Mouse (Mus musculus) midbrain, embryonic 11.5 days (tissue): ENCODE results near the gene Rbm14. TPM values are rescaled to one million over a fixed set of nuclear protein-coding genes. Genes with fewer than 3 reads are reported as not detected.
A peak's percentile ranks its signal among the peaks of the same experiment; 100 is the strongest.

Experiments used
- ATAC-seq: fragments of 200-750 bp; cut with Nextera tagmentation; 2 replicates; pipeline ENCODE4 v1.8.0; 2017; ENCODE audit warnings: moderate TSS enrichment, moderate library complexity; ENCODE audit not compliant: low FRiP score
- DNase-seq: peaks from one replicate; pipeline ENCODE4 v3.0.0; 2015; ENCODE audit warnings: low spot score; ENCODE audit errors: missing footprints
- H3K27ac ChIP-seq: fragments of 300-500 bp; sonication (generic); 2 replicates; pipeline ENCODE4 v1.5.1; 2014; ENCODE audit warnings: low read depth, low read length
- H3K27me3 ChIP-seq: fragments of 300-500 bp; sonication (generic); 2 replicates; pipeline ENCODE4 v1.6.1; 2014; ENCODE audit warnings: mild to moderate bottlenecking, low read length, moderate library complexity, mixed read lengths; ENCODE audit not compliant: control insufficient read depth, insufficient read depth
- H3K36me3 ChIP-seq: fragments of 300-500 bp; sonication (generic); 2 replicates; pipeline ENCODE4 v1.6.1; 2014; ENCODE audit warnings: mild to moderate bottlenecking, low read length, moderate library complexity, mixed read lengths; ENCODE audit not compliant: control insufficient read depth, insufficient read depth
- H3K4me1 ChIP-seq: fragments of 300-500 bp; sonication (generic); 2 replicates; pipeline ENCODE4 v1.6.1; 2014; ENCODE audit warnings: low read length; ENCODE audit not compliant: control insufficient read depth, insufficient read depth
- H3K4me2 ChIP-seq: fragments of 300-500 bp; sonication (generic); 2 replicates; pipeline ENCODE4 v1.6.1; 2014; ENCODE audit warnings: mild to moderate bottlenecking, moderate library complexity
- H3K4me3 ChIP-seq: fragments of 300-500 bp; sonication (generic); 2 replicates; pipeline ENCODE4 v1.5.1; 2014; ENCODE audit warnings: low read depth, low read length
- H3K9ac ChIP-seq: fragments of 300-500 bp; sonication (generic); 2 replicates; pipeline ENCODE4 v1.6.1; 2014; ENCODE audit warnings: low read length
- H3K9me3 ChIP-seq: fragments of 300-500 bp; sonication (generic); 2 replicates; pipeline ENCODE4 v1.6.1; 2016; ENCODE audit warnings: low read length; ENCODE audit not compliant: control insufficient read depth
- whole genome bisulfite sequencing: fragments of 180-500 bp; shearing (Covaris S2); extraction: QIAGEN DNeasy Blood & Tissue Kit; methylation state at CpG from one replicate; pipeline ENCODE4 v1.1.7; 2014; 5-methylcytosine and 5-hydroxymethylcytosine counted together
- polyA plus RNA-seq: library from polyadenylated mRNA; unstranded; fragments of >200 nt; fragmentation: Nextera tagmentation; extraction: Ambion mirVana; gene quantifications from 2 replicates; pipeline ENCODE4 v1.2.1, GENCODE M21; 2014

Rbm14 gene
- 108 and 113 TPM in 2 replicates for polyA plus RNA-seq

GRCm38 (mm10) chr19:4811063-4811908 lies at the start of gene Rbm14, which contains the start of gene Gm21992:
Gene Rbm14 (minus strand): TSS chr19:4811634.
Gene Gm21992 (minus strand): TSS chr19:4811612.
- WGBS = under 1% methylated on average over 83 of the region's 83 CpGs
- Histone ChIP-seq H3K9me3 (no peaks in the 10 kb centered on the region), H3K36me3 (no peaks in the 10 kb centered on the region), H3K27me3 (no peaks in the 10 kb centered on the region), H3K4me1 (peaks cover 17% of the 10 kb centered on the region), H3K9ac (peak within 1 kb of the TSS; percentile 86), H3K27ac (peak within 1 kb of the TSS; percentile 83), H3K4me2 (peak within 1 kb of the TSS; percentile 84), H3K4me3 (peak within 1 kb of the TSS; percentile 90)
- ATAC-seq (peak; percentile 98), DNase-seq (peak; percentile 99)

GRCm38 (mm10) chr19:4859081-4859480 lies 47.6 kb upstream of the Rbm14 start:
- no peaks in the 10 kb centered on the region for H3K27me3 ChIP-seq
- no peak overlapping the region for H3K27ac ChIP-seq
- H3K4me2 ChIP-seq = no peak overlapping the region
- no peaks in the 10 kb centered on the region for H3K9me3 ChIP-seq
- WGBS = 82% methylated on average over 6 of the region's 6 CpGs
- H3K4me1 ChIP-seq = peaks cover 6% of the 10 kb centered on the region; the same call in 1 of the 2 replicates
- no peak for ATAC-seq
- DNase-seq = peak; percentile 78
- peaks cover 2% of the 10 kb centered on the region; the same call in 1 of the 2 replicates for H3K36me3 ChIP-seq
- H3K9ac ChIP-seq = no peak overlapping the region
- no peak overlapping the region for H3K4me3 ChIP-seq

- Histone ChIP-seq H3K9ac (no peak overlapping the region), H3K4me1 (peaks cover 6% of the 10 kb centered on the region; the same call in 1 of the 2 replicates), H3K9me3 (no peaks in the 10 kb centered on the region), H3K36me3 (peaks cover 2% of the 10 kb centered on the region; the same call in 1 of the 2 replicates), H3K27ac (no peak overlapping the region), H3K27me3 (no peaks in the 10 kb centered on the region), H3K4me3 (peak overlapping the region; percentile 56), H3K4me2 (peak overlapping the region; percentile 96)
- DNase-seq = no peak
- 42% methylated on average over 4 of the region's 4 CpGs for WGBS
- ATAC-seq = no peak
These were observed 44.5 kb upstream of the Rbm14 start for GRCm38 (mm10) chr19:4855951-4856350.

- no peaks in the 10 kb centered on the region for H3K9me3 ChIP-seq
- H3K36me3 ChIP-seq = no peaks in the 10 kb centered on the region
- H3K4me2 ChIP-seq = peak overlapping the region; percentile 96
- WGBS = under 1% methylated on average over 14 of the region's 14 CpGs
- H3K4me1 ChIP-seq = peaks cover 6% of the 10 kb centered on the region; the same call in 1 of the 2 replicates
- DNase-seq = no peak
- H3K9ac ChIP-seq = peak overlapping the region; percentile 75
- H3K27ac ChIP-seq = peak overlapping the region; percentile 25; the same call in 1 of the 2 replicates
- peak; percentile 75; the same call in 1 of the 2 replicates for ATAC-seq
- peak overlapping the region; percentile 56 for H3K4me3 ChIP-seq
- no peaks in the 10 kb centered on the region for H3K27me3 ChIP-seq
These were observed 44.0 kb upstream of the Rbm14 start for GRCm38 (mm10) chr19:4855470-4855820.

GRCm38 (mm10) chr19:4854552-4855469 lies 43.4 kb upstream of the Rbm14 start, which contains the start of gene Ctsf:
Gene Ctsf (plus strand): TSS chr19:4855130.
- Histone ChIP-seq H3K4me3 (peak within 1 kb of the TSS; percentile 56), H3K27me3 (no peaks in the 10 kb centered on the region), H3K9ac (peak within 1 kb of the TSS; percentile 75), H3K9me3 (no peaks in the 10 kb centered on the region), H3K4me2 (peak within 1 kb of the TSS; percentile 96), H3K4me1 (peaks cover 6% of the 10 kb centered on the region; the same call in 1 of the 2 replicates), H3K27ac (peak within 1 kb of the TSS; percentile 25; the same call in 1 of the 2 replicates), H3K36me3 (no peaks in the 10 kb centered on the region)
- DNase-seq = peak; percentile 96
- peak; percentile 95 for ATAC-seq
- 5% methylated on average over 37 of the region's 45 CpGs for WGBS

GRCm38 (mm10) chr19:4850281-4850680 lies 38.8 kb upstream of the Rbm14 start:
- DNase-seq = no peak
- 0 out of 2 replicates have a peak, but pooled peaks cover 1% of the 10 kb centered on the region for H3K4me1 ChIP-seq
- WGBS = 34% methylated on average over 5 of the region's 5 CpGs
- no peaks in the 10 kb centered on the region for H3K9me3 ChIP-seq
- no peaks in the 10 kb centered on the region for H3K27me3 ChIP-seq
- no peak for ATAC-seq
- no peaks in the 10 kb centered on the region for H3K36me3 ChIP-seq
- H3K4me2 ChIP-seq = no peak overlapping the region
- H3K4me3 ChIP-seq = no peak overlapping the region
- H3K27ac ChIP-seq = no peak overlapping the region
- no peak overlapping the region for H3K9ac ChIP-seq

- Histone ChIP-seq H3K27me3 (no peaks in the 10 kb centered on the region), H3K9ac (no peak overlapping the region), H3K4me2 (no peak overlapping the region), H3K36me3 (no peaks in the 10 kb centered on the region), H3K4me1 (no peaks in the 10 kb centered on the region), H3K27ac (no peak overlapping the region), H3K4me3 (no peak overlapping the region), H3K9me3 (no peaks in the 10 kb centered on the region)
- DNase-seq = no peak
- ATAC-seq = no peak
- WGBS = 54% methylated on average over 4 of the region's 4 CpGs
These were observed 38.4 kb upstream of the Rbm14 start for GRCm38 (mm10) chr19:4849800-4850199.

- no peaks in the 10 kb centered on the region for H3K4me1 ChIP-seq
- 37% methylated on average over 7 of the region's 7 CpGs for WGBS
- no peak overlapping the region for H3K27ac ChIP-seq
- H3K9me3 ChIP-seq = no peaks in the 10 kb centered on the region
- DNase-seq = no peak
- no peak overlapping the region for H3K4me3 ChIP-seq
- no peak overlapping the region for H3K4me2 ChIP-seq
- no peak for ATAC-seq
- H3K9ac ChIP-seq = no peak overlapping the region
- H3K27me3 ChIP-seq = no peaks in the 10 kb centered on the region
- no peaks in the 10 kb centered on the region for H3K36me3 ChIP-seq
These were observed 36.1 kb upstream of the Rbm14 start for GRCm38 (mm10) chr19:4847490-4847889.
